Mouse (Mus musculus) hindbrain, embryonic 10.5 days (tissue): ENCODE results near the gene Gm49322. TPM values are rescaled to one million over a fixed set of nuclear protein-coding genes. Genes with fewer than 3 reads are reported as not detected.
A peak's percentile ranks its signal among the peaks of the same experiment; 100 is the strongest.

ENCODE experiments used
- DNase-seq: peaks from one replicate; pipeline ENCODE4 v3.0.0-alpha.2; 2017; ENCODE audit warnings: low spot score
- H3K27ac ChIP-seq: fragments of 300-500 bp; sonication (generic); 2 replicates; pipeline ENCODE4 v1.5.1; 2016; ENCODE audit warnings: mild to moderate bottlenecking, moderate library complexity
- H3K27me3 ChIP-seq: fragments of 300-500 bp; sonication (generic); 2 replicates; pipeline ENCODE4 v1.6.1; 2016; ENCODE audit warnings: mild to moderate bottlenecking; ENCODE audit not compliant: poor library complexity, insufficient read depth, severe bottlenecking
- H3K36me3 ChIP-seq: fragments of 300-500 bp; sonication (generic); 2 replicates; pipeline ENCODE4 v1.6.1; 2016; ENCODE audit warnings: mild to moderate bottlenecking, moderate library complexity
- H3K4me1 ChIP-seq: fragments of 300-500 bp; sonication (generic); replicated peaks from 2 replicates; pipeline ENCODE4 v1.6.1; 2016; ENCODE audit warnings: mild to moderate bottlenecking
- H3K4me3 ChIP-seq: fragments of 300-500 bp; sonication (generic); 2 replicates; pipeline ENCODE4 v1.5.1; 2016; ENCODE audit warnings: mild to moderate bottlenecking, moderate library complexity
- H3K9me3 ChIP-seq: fragments of 300-500 bp; sonication (generic); 2 replicates; pipeline ENCODE4 v1.6.1; 2016; ENCODE audit warnings: mild to moderate bottlenecking, moderate library complexity
- WGBS: fragments of 180-500 bp; shearing (Covaris S2); methylation state at CpG from one replicate; pipeline ENCODE4 v1.1.7; 2016; 5-methylcytosine and 5-hydroxymethylcytosine counted together
- polyA plus RNA-seq: library from polyadenylated mRNA; unstranded; fragments of >200 nt; fragmentation: Nextera tagmentation; extraction: Ambion mirVana; gene quantifications from 2 replicates; pipeline ENCODE4 v1.2.1, GENCODE M21; 2016

Gene Gm49322
- polyA plus RNA-seq, 1 experiment from 2014 or later: 4.6 TPM

DNA sequence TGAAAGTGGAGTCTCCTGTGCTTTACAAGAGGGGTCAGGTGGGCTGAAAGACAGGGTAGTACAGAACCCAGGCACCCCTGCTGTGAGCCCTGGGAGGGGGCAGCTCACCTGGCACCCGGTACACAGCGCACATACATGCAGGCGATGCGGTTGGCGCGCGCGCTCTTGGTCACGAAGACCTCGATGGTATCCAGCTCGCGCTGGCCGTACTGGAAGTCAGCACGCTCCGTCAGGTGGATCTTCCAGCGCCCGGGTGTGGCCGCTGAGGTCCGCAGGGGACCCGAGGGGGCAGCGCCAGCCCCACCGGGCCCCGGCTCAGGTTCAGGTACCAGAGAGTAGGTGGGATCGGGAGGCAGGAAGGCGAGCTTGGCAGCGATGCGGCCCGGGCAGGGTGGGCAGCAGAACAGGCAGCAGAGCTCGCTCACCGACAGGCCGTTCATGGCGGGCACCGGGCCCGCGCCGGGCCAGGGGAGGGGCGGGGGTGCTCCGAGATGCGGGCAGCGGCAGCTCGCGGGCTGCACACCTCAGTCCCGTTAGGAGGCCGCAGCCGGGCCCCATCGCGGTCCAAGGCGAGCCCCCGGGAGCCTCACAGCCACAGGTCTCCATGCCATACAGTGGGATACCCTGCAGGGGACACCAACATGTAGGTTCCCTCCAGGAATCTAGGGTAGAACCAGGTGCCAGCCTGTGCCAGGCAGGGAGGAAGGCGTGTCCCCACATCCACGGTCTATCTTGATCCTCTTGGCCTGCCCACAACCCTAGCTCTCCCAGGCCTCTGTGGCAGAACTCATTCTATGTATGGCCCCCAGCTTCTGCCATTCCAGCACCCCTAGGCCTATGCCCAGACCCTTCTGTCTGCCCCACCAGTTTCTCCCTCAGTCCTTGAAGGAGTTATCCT is 19.2 kb upstream of the Gm49322 start:
- 96% methylated on average over 51 of the region's 51 CpGs for WGBS
- H3K4me3 ChIP-seq: peak overlapping the region; percentile 32

DNA sequence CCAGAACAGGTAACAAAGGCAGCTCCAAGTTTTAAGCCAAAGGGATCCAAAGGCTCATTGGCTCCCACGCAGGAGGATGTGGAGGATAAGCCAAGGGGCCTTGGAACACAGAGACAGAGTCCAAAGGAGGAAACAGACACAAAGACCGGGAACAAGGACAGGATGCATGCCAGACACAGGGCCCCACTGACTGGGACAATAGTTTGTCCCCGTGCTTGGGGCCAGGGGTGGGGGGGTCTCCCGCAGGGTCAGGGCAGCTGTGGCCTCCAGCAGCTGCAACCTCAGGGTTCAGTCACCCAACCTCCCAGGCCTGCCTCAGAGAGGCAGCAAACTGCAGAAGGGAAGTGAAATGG is 18.5 kb upstream of the Gm49322 start:
- Histone ChIP-seq H3K36me3 (peaks cover 46% of the 10 kb centered on the region), H3K27ac (peak overlapping the region; percentile 81), H3K4me3 (peak overlapping the region; percentile 32), H3K4me1 (peaks cover 60% of the 10 kb centered on the region), H3K27me3 (no peaks in the 10 kb centered on the region), H3K9me3 (no peaks in the 10 kb centered on the region)
- peak; percentile 20 for DNase-seq
- 31% methylated on average over 4 of the region's 4 CpGs for WGBS

More for the DNA sequence above, 19.2 kb upstream of the Gm49322 start:
- DNase-seq: no peak
- no peaks in the 10 kb centered on the region for H3K9me3 ChIP-seq
- H3K27me3 ChIP-seq: no peaks in the 10 kb centered on the region
- peaks cover 60% of the 10 kb centered on the region for H3K4me1 ChIP-seq
- H3K36me3 ChIP-seq: peaks cover 51% of the 10 kb centered on the region
- H3K27ac ChIP-seq: peak overlapping the region; percentile 81

DNA sequence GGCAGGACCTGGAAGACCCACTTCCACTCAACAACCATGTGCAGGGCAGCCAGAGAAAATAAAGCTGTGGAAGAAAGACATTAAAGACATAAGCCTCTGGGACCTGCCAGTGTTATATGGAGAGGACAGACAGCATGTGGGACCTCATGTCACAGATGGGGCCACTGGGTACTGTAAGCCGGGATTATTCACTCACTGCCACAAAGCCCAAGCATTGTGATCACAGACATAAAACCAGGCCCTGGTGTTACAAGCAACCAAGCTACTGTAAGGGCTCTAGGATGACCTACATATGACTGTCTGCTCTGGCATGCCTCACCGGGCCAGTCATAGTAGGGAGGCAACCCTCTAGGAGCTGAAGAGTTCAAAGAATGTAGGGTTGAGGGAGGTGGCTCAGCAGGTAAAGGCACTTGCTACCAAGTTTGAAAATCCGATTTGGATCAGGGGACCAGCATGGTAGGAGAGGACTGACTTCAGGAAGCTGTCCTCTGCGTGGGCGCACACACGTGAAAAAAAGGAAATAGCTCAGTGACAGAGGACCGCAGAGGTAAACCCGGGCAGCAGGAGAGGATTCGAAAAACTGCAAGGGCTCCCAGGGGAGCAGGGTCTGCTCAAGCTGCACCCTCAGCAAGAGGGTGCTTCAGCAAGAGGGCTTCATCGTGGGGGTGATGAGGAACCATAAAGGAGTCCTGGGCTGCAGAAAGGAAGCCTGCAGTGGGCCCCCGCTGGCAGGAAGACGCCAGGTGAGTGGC is 16.5 kb upstream of the Gm49322 start:
- Histone ChIP-seq H3K27ac (peak overlapping the region; percentile 90), H3K9me3 (no peaks in the 10 kb centered on the region), H3K27me3 (no peaks in the 10 kb centered on the region), H3K4me3 (peak overlapping the region; percentile 94), H3K36me3 (peaks cover 29% of the 10 kb centered on the region), H3K4me1 (peaks cover 59% of the 10 kb centered on the region)
- WGBS: 19% methylated on average over 12 of the region's 12 CpGs
- no peak for DNase-seq

DNA sequence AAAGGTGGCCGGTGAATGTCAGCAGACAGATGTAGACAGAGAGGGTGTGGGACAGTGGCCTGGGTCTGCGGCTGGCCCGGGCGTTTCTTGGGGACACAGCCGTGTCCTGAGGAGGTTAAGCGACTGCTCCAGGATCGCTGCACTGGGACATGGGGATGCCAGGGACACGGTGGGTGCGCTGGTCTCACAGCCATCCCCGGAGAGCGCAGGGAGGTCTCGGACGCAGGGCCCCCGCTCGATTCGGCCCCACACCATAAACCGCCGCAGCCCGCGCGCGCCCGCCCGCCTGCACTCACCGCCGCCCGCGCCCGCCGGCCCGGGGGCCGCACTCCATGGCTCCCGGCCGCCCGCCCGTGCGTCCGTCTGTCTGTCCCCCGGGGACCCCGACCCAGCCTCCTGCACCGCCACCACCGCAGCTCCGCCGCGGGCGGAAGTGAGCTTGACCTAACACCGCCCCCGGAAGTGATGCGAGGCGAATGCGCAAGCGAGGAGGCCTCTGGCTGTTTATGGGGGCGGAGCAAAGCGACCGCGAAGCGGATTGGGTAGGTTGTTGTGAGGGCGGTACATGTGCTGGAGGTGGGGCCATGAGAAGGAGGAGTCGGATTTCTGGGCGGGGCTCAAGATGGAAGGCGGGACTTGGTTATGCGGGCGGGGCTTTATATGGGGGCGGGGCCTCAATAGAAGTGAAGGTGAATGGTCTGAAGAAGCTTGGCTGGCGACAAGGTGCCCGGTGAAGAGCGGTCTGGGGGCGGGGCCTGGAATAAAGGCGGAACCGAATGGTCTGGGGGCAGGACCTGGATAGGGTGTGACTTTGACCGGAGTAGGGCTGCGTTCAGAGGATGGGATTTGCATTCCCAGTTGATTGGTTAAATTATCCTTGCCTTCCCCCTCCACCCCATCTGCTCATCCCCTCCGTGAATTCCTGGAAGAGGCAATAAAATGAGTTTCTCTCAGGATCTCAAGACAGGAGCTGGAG is 15.7 kb upstream of the Gm49322 start, which contains the start of gene Abhd17a:
Abhd17a (minus strand) TSS at position 463 of the 976 bp plus-strand sequence.
- peaks cover 20% of the 10 kb centered on the region for H3K36me3 ChIP-seq
- H3K9me3 ChIP-seq: no peaks in the 10 kb centered on the region
- under 1% methylated on average over 73 of the region's 73 CpGs for WGBS
- H3K27me3 ChIP-seq: no peaks in the 10 kb centered on the region
- H3K4me3 ChIP-seq: peak within 1 kb of the TSS; percentile 94
- H3K27ac ChIP-seq: peak within 1 kb of the TSS; percentile 90
- peaks cover 51% of the 10 kb centered on the region for H3K4me1 ChIP-seq
- peak; percentile 98 for DNase-seq

DNA sequence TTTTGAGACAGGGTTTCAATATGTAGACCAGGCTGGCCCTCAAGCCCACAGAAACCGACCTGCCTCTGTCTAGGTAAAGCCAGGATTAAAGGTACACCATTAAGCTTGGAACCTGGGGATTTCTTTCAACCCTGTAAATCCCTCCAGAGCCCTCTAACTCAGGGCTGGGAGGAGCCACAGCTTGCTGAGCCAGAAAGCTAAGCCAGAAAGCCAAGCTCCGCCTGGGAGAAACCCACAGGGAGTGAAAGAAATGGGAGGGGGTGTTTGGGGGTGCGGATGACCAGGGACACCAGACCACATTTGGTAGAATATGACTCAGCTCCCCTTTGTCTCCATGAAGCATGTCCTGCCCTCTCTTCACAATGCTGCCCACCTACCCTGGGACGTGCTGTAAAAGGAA is 9.5 kb upstream of the Gm49322 start:
- H3K27ac ChIP-seq: peak overlapping the region; percentile 30; the same call in 1 of the 2 replicates
- no peak for DNase-seq
- no peaks in the 10 kb centered on the region for H3K4me1 ChIP-seq
- no peaks in the 10 kb centered on the region for H3K36me3 ChIP-seq
- WGBS: 47% methylated on average over 4 of the region's 4 CpGs
- no peak overlapping the region for H3K4me3 ChIP-seq
- no peaks in the 10 kb centered on the region; the same call in 1 of the 2 replicates for H3K27me3 ChIP-seq
- H3K9me3 ChIP-seq: no peaks in the 10 kb centered on the region

DNA sequence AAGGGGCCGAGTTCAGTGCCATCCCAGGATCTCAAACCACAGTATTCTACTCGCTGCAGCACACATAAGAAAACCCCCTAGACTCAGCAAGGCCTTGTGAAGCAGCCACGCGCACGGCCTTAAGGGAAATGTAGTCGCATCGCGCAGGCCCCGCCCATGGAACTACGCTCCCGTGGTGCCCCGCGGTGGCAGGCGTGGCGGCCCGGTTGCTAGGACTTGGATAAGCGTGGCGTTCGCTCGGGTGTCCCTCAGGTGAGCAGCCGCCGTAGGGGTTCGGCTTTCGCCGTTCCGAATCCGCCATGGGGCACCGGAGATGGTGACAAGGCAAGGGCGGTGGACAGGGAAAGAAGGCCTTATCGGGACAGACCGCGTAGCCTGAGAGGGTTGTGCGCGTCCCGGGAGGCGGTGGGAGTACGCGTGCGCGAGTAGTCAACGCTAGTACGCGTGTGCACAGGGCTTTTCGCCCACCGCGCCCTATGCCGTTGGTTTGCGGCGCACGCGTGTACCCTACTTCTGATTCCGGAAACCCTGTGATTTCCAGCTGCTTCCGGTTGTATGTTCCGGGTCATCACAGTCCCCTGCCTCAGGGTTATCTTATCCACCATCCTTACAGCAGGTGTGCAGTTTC is 3.0 kb upstream of the Gm49322 start, which contains the start of the genes Scamp4 and Adat3:
Scamp4 (plus strand) TSS at position 175 of the 628 bp plus-strand sequence.
Adat3 (plus strand) TSS at position 183 of the 628 bp plus-strand sequence.
- Histone ChIP-seq H3K36me3 (peaks cover 21% of the 10 kb centered on the region), H3K4me3 (peak within 1 kb of the TSS; percentile 77), H3K9me3 (no peaks in the 10 kb centered on the region), H3K4me1 (peaks cover 24% of the 10 kb centered on the region), H3K27me3 (no peaks in the 10 kb centered on the region; the same call in 1 of the 2 replicates), H3K27ac (peak within 1 kb of the TSS; percentile 90)
- WGBS: under 1% methylated on average over 54 of the region's 54 CpGs
- peak; percentile 96 for DNase-seq

DNA sequence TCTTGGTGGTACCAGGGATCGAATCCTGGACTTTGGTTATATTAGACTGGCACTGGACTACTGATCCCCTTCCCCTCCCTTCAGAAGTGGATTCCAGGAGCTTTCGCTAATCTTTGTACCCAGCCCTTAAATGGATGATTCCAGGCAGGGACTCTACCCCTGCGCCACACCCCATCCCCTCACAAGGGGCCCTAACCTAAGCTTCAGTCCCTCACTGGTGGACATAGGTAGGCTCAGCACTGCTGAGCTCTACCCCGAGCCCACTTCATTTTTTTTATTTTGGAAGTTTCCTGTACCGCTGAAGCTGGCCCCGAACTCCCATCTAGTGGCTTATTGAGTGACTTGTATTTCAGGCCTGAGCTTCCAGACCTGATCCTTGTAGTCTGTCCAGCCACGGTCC is 2.5 kb upstream of the Gm49322 start:
- no peaks in the 10 kb centered on the region for H3K9me3 ChIP-seq
- peak overlapping the region; percentile 90 for H3K27ac ChIP-seq
- whole genome bisulfite sequencing: 40% methylated on average over 7 of the region's 7 CpGs
- H3K4me3 ChIP-seq: peak overlapping the region; percentile 77
- peaks cover 24% of the 10 kb centered on the region for H3K4me1 ChIP-seq
- no peak for DNase-seq
- H3K27me3 ChIP-seq: no peaks in the 10 kb centered on the region; the same call in 1 of the 2 replicates
- H3K36me3 ChIP-seq: peaks cover 27% of the 10 kb centered on the region

DNA sequence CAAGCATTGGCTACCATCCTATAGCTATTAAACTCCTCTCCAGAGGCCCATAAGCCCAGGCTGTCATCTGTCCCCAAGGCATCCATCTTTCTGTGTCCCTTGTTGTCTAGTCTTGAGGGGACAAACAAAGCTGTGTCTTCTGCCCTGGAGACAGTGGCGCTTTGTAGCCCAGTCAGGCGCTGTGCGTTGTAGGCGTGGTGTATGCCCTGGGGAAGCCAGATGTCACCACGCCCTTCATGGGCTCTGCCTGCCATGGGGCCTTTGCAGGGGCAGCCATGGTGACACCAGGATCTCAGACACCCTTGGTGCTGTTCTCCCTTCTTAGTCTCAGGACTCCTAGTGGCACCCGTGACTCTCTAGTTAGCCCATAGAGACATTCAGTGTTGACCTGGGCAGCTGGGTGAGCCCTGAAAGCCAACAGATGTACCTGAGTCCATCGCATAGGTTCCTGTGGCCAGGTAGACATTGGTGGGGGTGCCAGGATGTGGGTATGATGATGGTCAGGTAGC is 1.8 kb upstream of the Gm49322 start:
- Histone ChIP-seq H3K4me1 (peaks cover 24% of the 10 kb centered on the region), H3K4me3 (peak overlapping the region; percentile 77)
- 92% methylated on average over 7 of the region's 7 CpGs for WGBS

DNA sequence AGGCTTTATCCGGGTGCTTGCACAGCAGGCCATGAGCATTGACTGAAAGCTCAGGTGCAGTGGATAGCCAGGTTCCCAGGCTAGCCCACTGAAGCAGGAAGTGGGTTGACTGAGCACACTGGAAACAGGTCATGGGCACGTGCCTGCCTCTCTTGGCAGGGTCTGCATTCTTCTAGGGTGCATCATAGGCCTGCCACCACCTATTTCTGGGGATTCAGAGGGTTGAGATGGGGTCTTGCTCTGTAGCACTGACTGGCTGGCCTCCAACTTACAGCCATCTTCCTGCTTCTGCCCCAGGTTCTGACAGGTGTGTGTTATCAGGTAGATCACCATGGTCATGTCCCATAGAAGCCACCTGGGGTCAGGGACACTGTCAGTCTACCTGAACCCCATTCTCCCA is 833 bp upstream of the Gm49322 start:
- Histone ChIP-seq H3K4me1 (peaks cover 24% of the 10 kb centered on the region), H3K4me3 (peak overlapping the region; percentile 77; the same call in 1 of the 2 replicates), H3K27me3 (no peaks in the 10 kb centered on the region), H3K36me3 (peaks cover 43% of the 10 kb centered on the region), H3K9me3 (no peaks in the 10 kb centered on the region), H3K27ac (no peak overlapping the region)
- 91% methylated on average over 2 of the region's 2 CpGs for WGBS
- no peak for DNase-seq

More for the DNA sequence above, 1.8 kb upstream of the Gm49322 start:
- Histone ChIP-seq H3K36me3 (peaks cover 34% of the 10 kb centered on the region), H3K27ac (peak overlapping the region; percentile 90), H3K9me3 (no peaks in the 10 kb centered on the region), H3K27me3 (no peaks in the 10 kb centered on the region)
- no peak for DNase-seq

DNA sequence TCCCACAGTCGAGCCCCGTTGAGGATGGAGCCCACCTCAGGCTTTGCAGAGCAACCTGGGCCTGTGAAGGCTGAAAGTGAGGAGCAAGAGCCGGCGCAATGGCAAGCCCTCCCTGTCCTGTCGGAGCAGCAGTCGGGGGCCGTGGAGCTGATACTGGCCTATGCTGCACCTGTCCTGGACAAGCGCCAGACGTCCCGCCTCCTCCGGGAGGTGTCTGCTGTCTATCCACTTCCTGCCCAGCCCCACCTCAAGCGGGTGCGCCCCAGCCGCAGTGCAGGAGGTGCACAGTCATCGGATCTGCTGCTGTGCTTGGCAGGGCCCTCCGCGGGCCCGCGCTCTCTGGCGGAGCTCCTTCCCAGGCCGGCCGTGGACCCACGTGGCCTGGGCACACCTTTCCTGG is 485 bp downstream of the Gm49322 start:
- Histone ChIP-seq H3K36me3 (peaks cover 55% of the 10 kb centered on the region), H3K9me3 (no peaks in the 10 kb centered on the region), H3K4me3 (0 out of 2 replicates have a peak overlapping the region, but pooled peaks have one; percentile 16)

DNA sequence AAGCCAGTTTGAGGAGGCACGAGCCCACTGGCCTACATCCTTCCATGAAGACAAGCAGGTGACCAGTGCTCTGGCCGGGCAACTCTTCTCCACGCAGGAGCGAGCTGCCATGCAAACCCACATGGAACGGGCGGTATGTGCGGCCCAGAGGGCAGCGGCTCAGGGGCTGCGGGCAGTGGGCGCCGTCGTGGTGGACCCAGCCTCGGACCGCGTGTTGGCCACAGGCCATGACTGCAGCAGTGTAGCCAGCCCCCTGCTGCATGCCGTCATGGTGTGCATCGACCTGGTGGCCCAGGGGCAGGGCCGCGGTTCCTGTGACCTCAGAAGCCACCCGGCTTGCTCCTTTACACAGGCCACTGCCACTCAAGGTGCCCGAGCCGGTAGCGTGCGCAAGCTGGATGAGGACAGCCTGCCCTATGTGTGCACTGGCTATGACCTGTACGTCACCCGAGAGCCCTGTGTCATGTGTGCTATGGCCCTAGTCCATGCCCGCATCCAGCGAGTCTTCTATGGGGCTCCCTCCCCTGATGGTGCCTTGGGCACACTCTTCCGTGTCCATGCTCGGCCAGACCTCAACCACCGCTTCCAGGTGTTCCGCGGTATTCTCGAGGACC is 1.0 kb downstream of the Gm49322 start:
- no peaks in the 10 kb centered on the region for H3K9me3 ChIP-seq
- H3K4me3 ChIP-seq: peak overlapping the region; percentile 16; the same call in 1 of the 2 replicates
- DNase-seq: no peak
- H3K27me3 ChIP-seq: no peaks in the 10 kb centered on the region
- 96% methylated on average over 34 of the region's 34 CpGs for WGBS
- peaks cover 60% of the 10 kb centered on the region for H3K36me3 ChIP-seq
- H3K27ac ChIP-seq: no peak overlapping the region
- H3K4me1 ChIP-seq: peaks cover 24% of the 10 kb centered on the region

More for the DNA sequence above, 485 bp downstream of the Gm49322 start:
- no peaks in the 10 kb centered on the region for H3K27me3 ChIP-seq
- WGBS: 93% methylated on average over 23 of the region's 23 CpGs
- no peak for DNase-seq
- no peak overlapping the region for H3K27ac ChIP-seq
- peaks cover 24% of the 10 kb centered on the region for H3K4me1 ChIP-seq
